Mouse (Mus musculus) kidney, embryonic 14.5 days (tissue): ENCODE data around the gene Fancc. TPM values are rescaled to one million over a fixed set of nuclear protein-coding genes. Genes with fewer than 3 reads are reported as not detected.

Experiments
- ATAC-seq: fragments of 200-750 bp; cut with Nextera tagmentation; 2 replicates; pipeline ENCODE4 v1.8.0; 2017; ENCODE audit warnings: moderate number of reproducible peaks, mild to moderate bottlenecking, moderate TSS enrichment, moderate library complexity; ENCODE audit not compliant: low FRiP score, low TSS enrichment
- H3K27ac ChIP-seq: fragments of 300-500 bp; sonication (generic); 2 replicates; pipeline ENCODE4 v1.5.1; 2014; ENCODE audit warnings: low read depth, mild to moderate bottlenecking, low read length, moderate library complexity, mixed read lengths
- H3K27me3 ChIP-seq: fragments of 300-500 bp; sonication (generic); 2 replicates; pipeline ENCODE4 v1.6.1; 2014; ENCODE audit warnings: mild to moderate bottlenecking, low read length; ENCODE audit not compliant: control insufficient read depth, insufficient read depth
- H3K36me3 ChIP-seq: fragments of 300-500 bp; sonication (generic); 2 replicates; pipeline ENCODE4 v1.6.1; 2014; ENCODE audit warnings: low read length, mixed read lengths; ENCODE audit not compliant: control insufficient read depth, insufficient read depth
- H3K4me1 ChIP-seq: fragments of 300-500 bp; sonication (generic); 2 replicates; pipeline ENCODE4 v1.6.1; 2014; ENCODE audit warnings: low read length, mixed read lengths; ENCODE audit not compliant: control insufficient read depth, insufficient read depth
- H3K4me2 ChIP-seq: fragments of 300-500 bp; sonication (generic); replicated peaks from 2 replicates; pipeline ENCODE4 v1.6.1; 2014; ENCODE audit warnings: low read depth, mild to moderate bottlenecking, low read length
- H3K4me3 ChIP-seq: fragments of 300-500 bp; sonication (generic); 2 replicates; pipeline ENCODE4 v1.5.1; 2014; ENCODE audit warnings: mild to moderate bottlenecking, low read length
- H3K9ac ChIP-seq: fragments of 300-500 bp; sonication (generic); 2 replicates; pipeline ENCODE4 v1.6.1; 2014; ENCODE audit warnings: low read depth, mild to moderate bottlenecking, low read length, moderate library complexity
- H3K9me3 ChIP-seq: fragments of 300-500 bp; sonication (generic); 2 replicates; pipeline ENCODE4 v1.6.1; 2016; ENCODE audit warnings: low read length; ENCODE audit not compliant: control insufficient read depth
- WGBS: fragments of 180-500 bp; shearing (Covaris S2); extraction: QIAGEN DNeasy Blood & Tissue Kit; methylation state at CpG from one replicate; pipeline ENCODE4 v1.1.7; 2014; 5-methylcytosine and 5-hydroxymethylcytosine counted together
- polyA plus RNA-seq: library from polyadenylated mRNA; unstranded; fragments of >200 nt; fragmentation: Nextera tagmentation; extraction: Ambion mirVana; gene quantifications from 2 replicates; pipeline ENCODE4 v1.2.1, GENCODE M21; 2014

Gene Fancc
- 18.3 and 24.5 TPM in 2 replicates for polyA plus RNA-seq

- Histone ChIP-seq H3K36me3 (no peaks in the 10 kb centered on the region), H3K9ac (peak within 1 kb of the TSS; percentile 45; the same call in 1 of the 2 replicates), H3K4me3 (0 out of 2 replicates have a peak within 1 kb of the TSS, but pooled peaks have one; percentile 9), H3K4me1 (no peaks in the 10 kb centered on the region), H3K27ac (no peak within 1 kb of the TSS), H3K9me3 (no peaks in the 10 kb centered on the region), H3K27me3 (no peaks in the 10 kb centered on the region), H3K4me2 (peak within 1 kb of the TSS; percentile 34)
- 21% methylated on average over 23 of the region's 23 CpGs for WGBS
- peak; percentile 74 for ATAC-seq
These were observed at the start of gene Fancc for GRCm38 (mm10) chr13:63496646-63497582. Gene Fancc (minus strand): TSS chr13:63497278.

- Histone ChIP-seq H3K4me2 (no peak overlapping the region), H3K36me3 (peaks cover 62% of the 10 kb centered on the region), H3K27ac (no peak overlapping the region), H3K4me1 (peaks cover 16% of the 10 kb centered on the region; the same call in 1 of the 2 replicates), H3K9ac (no peak overlapping the region), H3K4me3 (no peak overlapping the region), H3K9me3 (no peaks in the 10 kb centered on the region), H3K27me3 (no peaks in the 10 kb centered on the region)
- no peak for ATAC-seq
- WGBS, result 87% methylated on average over 7 of the region's 7 CpGs
These were observed 48.2 kb upstream of the Fancc start for GRCm38 (mm10) chr13:63545291-63545690.

- Histone ChIP-seq H3K27me3 (no peaks in the 10 kb centered on the region), H3K9ac (no peak overlapping the region), H3K9me3 (no peaks in the 10 kb centered on the region), H3K4me2 (no peak overlapping the region), H3K27ac (no peak overlapping the region), H3K4me3 (no peak overlapping the region), H3K4me1 (peaks cover 12% of the 10 kb centered on the region; the same call in 1 of the 2 replicates), H3K36me3 (peaks cover 61% of the 10 kb centered on the region)
- WGBS, result 63% methylated on average over 5 of the region's 5 CpGs
- ATAC-seq, result no peak
These were observed 47.8 kb upstream of the Fancc start for GRCm38 (mm10) chr13:63544967-63545253.

- Histone ChIP-seq H3K27me3 (no peaks in the 10 kb centered on the region), H3K4me3 (no peak overlapping the region), H3K4me1 (peaks cover 7% of the 10 kb centered on the region; the same call in 1 of the 2 replicates), H3K36me3 (peaks cover 64% of the 10 kb centered on the region), H3K4me2 (no peak overlapping the region), H3K9ac (no peak overlapping the region), H3K9me3 (no peaks in the 10 kb centered on the region), H3K27ac (no peak overlapping the region)
- 73% methylated on average over 13 of the region's 13 CpGs for WGBS
- ATAC-seq, result no peak
These were observed 47.3 kb upstream of the Fancc start for GRCm38 (mm10) chr13:63544119-63544966.

- WGBS, result 43% methylated on average over 6 of the region's 6 CpGs
- no peak overlapping the region for H3K4me2 ChIP-seq
- no peak overlapping the region for H3K9ac ChIP-seq
- no peak overlapping the region for H3K4me3 ChIP-seq
- ATAC-seq, result no peak
- H3K27ac ChIP-seq, result no peak overlapping the region
- no peaks in the 10 kb centered on the region for H3K9me3 ChIP-seq
- H3K27me3 ChIP-seq, result no peaks in the 10 kb centered on the region
- peaks cover 72% of the 10 kb centered on the region for H3K36me3 ChIP-seq
- H3K4me1 ChIP-seq, result 0 out of 2 replicates have a peak, but pooled peaks cover under 1% of the 10 kb centered on the region
These were observed 46.4 kb upstream of the Fancc start for GRCm38 (mm10) chr13:63543459-63543858.

GRCm38 (mm10) chr13:63542796-63543384, 45.8 kb upstream of the Fancc start:
- WGBS, result 84% methylated on average over 3 of the region's 3 CpGs
- H3K9me3 ChIP-seq, result no peaks in the 10 kb centered on the region
- H3K27me3 ChIP-seq, result no peaks in the 10 kb centered on the region
- no peak for ATAC-seq
- no peaks in the 10 kb centered on the region for H3K4me1 ChIP-seq
- no peak overlapping the region for H3K4me2 ChIP-seq
- peaks cover 77% of the 10 kb centered on the region for H3K36me3 ChIP-seq
- H3K27ac ChIP-seq, result no peak overlapping the region
- no peak overlapping the region for H3K4me3 ChIP-seq
- H3K9ac ChIP-seq, result no peak overlapping the region

- no peaks in the 10 kb centered on the region for H3K9me3 ChIP-seq
- ATAC-seq, result no peak
- H3K4me3 ChIP-seq, result no peak overlapping the region
- H3K36me3 ChIP-seq, result peaks cover 82% of the 10 kb centered on the region
- no peak overlapping the region for H3K9ac ChIP-seq
- no peak overlapping the region for H3K4me2 ChIP-seq
- no peaks in the 10 kb centered on the region for H3K4me1 ChIP-seq
- H3K27me3 ChIP-seq, result no peaks in the 10 kb centered on the region
- no peak overlapping the region for H3K27ac ChIP-seq
These were observed 44.4 kb upstream of the Fancc start for GRCm38 (mm10) chr13:63541510-63541909.

- no peak for ATAC-seq
- peaks cover 87% of the 10 kb centered on the region for H3K36me3 ChIP-seq
These were observed 43.5 kb upstream of the Fancc start for GRCm38 (mm10) chr13:63540584-63540983.

More at GRCm38 (mm10) chr13:63540584-63540983, 43.5 kb upstream of the Fancc start:
- H3K27me3 ChIP-seq, result no peaks in the 10 kb centered on the region
- WGBS, result 94% methylated on average over 12 of the region's 12 CpGs
- H3K27ac ChIP-seq, result no peak overlapping the region
- H3K9me3 ChIP-seq, result no peaks in the 10 kb centered on the region
- H3K4me1 ChIP-seq, result no peaks in the 10 kb centered on the region
- no peak overlapping the region for H3K4me3 ChIP-seq
- no peak overlapping the region for H3K9ac ChIP-seq
- no peak overlapping the region for H3K4me2 ChIP-seq
